Comparison of ENCODE assay signal across 9 mouse cellular contexts in genomic region chr3:79852654-79853166, GRCm38 (mm10). TPM values are rescaled to one million over a fixed set of nuclear protein-coding genes. Genes with fewer than 3 reads are reported as not detected.
DNase-seq lines count a peak whose midpoint lies in the region; ATAC-seq lines count a peak whose summit lies in the region.
"Had no signal": no experiment of that assay in that cellular context is flagged by ENCODE, and none has a peak within 500 bp of the region (broad histone marks: within the 10 kb centered on the region; RNA-seq: fewer than 3 reads in every experiment).

TSS of gene Tmem144 (minus strand) at chr3:79852773.

- H3K27ac ChIP-seq in intestine, embryonic 14.5 days (ENCODE audit: low read depth), result no peak within 1 kb of the TSS
- H3K27ac ChIP-seq: embryonic facial prominence, embryonic 15.5 days had no signal

- WGBS in intestine, embryonic 14.5 days, result 67% methylated on average over 8 of the region's 8 CpGs

- no peaks in the 10 kb centered on the region for H3K9me3 ChIP-seq in intestine, embryonic 14.5 days (ENCODE audit: control insufficient read depth, low read length)
- H3K9me3 ChIP-seq: embryonic facial prominence, embryonic 15.5 days had no signal

- H3K4me3 ChIP-seq in intestine, embryonic 14.5 days (ENCODE audit: low read depth, low read length), result no peak within 1 kb of the TSS
- H3K4me3 ChIP-seq: embryonic facial prominence, embryonic 15.5 days had no signal

- H3K4me2 ChIP-seq in intestine, embryonic 14.5 days (ENCODE audit: low read length), result no peak within 1 kb of the TSS
- H3K4me2 ChIP-seq: embryonic facial prominence, embryonic 15.5 days had no signal

- ATAC-seq in cerebellum, adult (ENCODE audit: insufficient number of reproducible peaks, low FRiP score, low TSS enrichment), result peak; percentile 29; the same call in 1 of the 2 replicates
- peak; percentile 37; the same call in 1 of the 2 replicates for ATAC-seq in intestine, embryonic 14.5 days (replicated peaks; ENCODE audit: low FRiP score, low TSS enrichment, low read depth)

- no peak for DNase-seq in cerebellum, postnatal 10 days
- DNase-seq in MEL-GATA-1-ER (ENCODE audit: extremely low read depth, low read depth), result peak; percentile 89
- no peak for DNase-seq in intestine, embryonic 14.5 days (ENCODE audit: low spot score)
- DNase-seq in lung, postnatal 10 days, result peak; percentile 30
- peak; percentile 71 for DNase-seq in telencephalon, adult 2 months (ENCODE audit: low read depth, low spot score)
- no peak for DNase-seq in thymus, postnatal 36 days
- no peak for DNase-seq in thymus, postnatal 14 days

- no peak within 1 kb of the TSS for H3K9ac ChIP-seq in intestine, embryonic 14.5 days (ENCODE audit: low read length)
- H3K9ac ChIP-seq: embryonic facial prominence, embryonic 15.5 days had no signal

- H3K36me3 ChIP-seq in intestine, embryonic 14.5 days (ENCODE audit: control insufficient read depth, insufficient read depth, low read length), result no peaks in the 10 kb centered on the region
- H3K36me3 ChIP-seq: embryonic facial prominence, embryonic 15.5 days had no signal

- H3K27me3 ChIP-seq in intestine, embryonic 14.5 days (replicated peaks; ENCODE audit: control insufficient read depth, insufficient read depth, low read length), result no peaks in the 10 kb centered on the region
- H3K27me3 ChIP-seq: embryonic facial prominence, embryonic 15.5 days had no signal

- no peaks in the 10 kb centered on the region; the same call in 1 of the 2 replicates for H3K4me1 ChIP-seq in intestine, embryonic 14.5 days (replicated peaks; ENCODE audit: control insufficient read depth, insufficient read depth, low read length)
- H3K4me1 ChIP-seq: embryonic facial prominence, embryonic 15.5 days had no signal

RNA-seq across cellular contexts. Expression of gene Tmem144, which starts in this region (rescaled TPM):
- polyA plus RNA-seq in intestine, embryonic 14.5 days (2014; fragmentation: Nextera tagmentation; extraction: Ambion mirVana), result 4.7 and 5.5 TPM in 2 replicates

Comparison
In these comparisons a context has a peak if more than half of its experiments do, and no peak if none do; other contexts are left out.
1. DNase-seq: peak in MEL-GATA-1-ER (single experiment), lung, postnatal 10 days (single experiment) and telencephalon, adult 2 months (single experiment); none in cerebellum, postnatal 10 days (0 of 2), intestine, embryonic 14.5 days (single experiment), thymus, postnatal 36 days (0 of 2) and thymus, postnatal 14 days (single experiment).